Mouse (Mus musculus): Measurements from ENCODE around the gene Cog6. TPM values are rescaled to one million over a fixed set of nuclear protein-coding genes. Genes with fewer than 3 reads are reported as not detected.

The Cog6 gene
- polyA plus RNA-seq, 1 experiment from 2014 or later = 61.4 TPM

GRCm38 (mm10) chr3:52983772-52984171 is 33.3 kb downstream of the Cog6 start:
- no peaks in the 10 kb centered on the region for H3K9me3 ChIP-seq (ENCODE audit: control insufficient read depth, low read length)
- H3K36me3 ChIP-seq (ENCODE audit: control insufficient read depth, insufficient read depth, low read length) = peaks cover 52% of the 10 kb centered on the region
- no peaks in the 10 kb centered on the region for H3K27me3 ChIP-seq (ENCODE audit: control insufficient read depth, insufficient read depth, low read length)
- peak overlapping the region; percentile 56 for H3K4me2 ChIP-seq (ENCODE audit: low read length)
- peak; percentile 42; the same call in 1 of the 2 replicates for ATAC-seq (ENCODE audit: insufficient number of reproducible peaks, insufficient read depth, low FRiP score, low read depth)
- no peak overlapping the region for H3K4me3 ChIP-seq (ENCODE audit: control insufficient read depth in 1 of 2, insufficient read depth in 1 of 2, low read depth in 1 of 2, low read length in 2 of 2)
- H3K27ac ChIP-seq (replicated peaks in 1 of 2; ENCODE audit: control insufficient read depth in 1 of 2, insufficient read depth in 1 of 2, low read depth in 2 of 2, low read length in 2 of 2) = peak overlapping the region; percentile 80 to 92
- H3K4me1 ChIP-seq (ENCODE audit: control insufficient read depth in 2 of 2, insufficient read depth in 2 of 2, low read length in 2 of 2) = peaks cover 12 to 29% of the 10 kb centered on the region in 2 experiments
- H3K9ac ChIP-seq (ENCODE audit: low read length) = peak overlapping the region; percentile 61
- 46% methylated on average over 3 of the region's 3 CpGs for WGBS

GRCm38 (mm10) chr3:52982993-52983392 is 34.0 kb downstream of the Cog6 start:
- H3K27me3 ChIP-seq (ENCODE audit: control insufficient read depth, insufficient read depth, low read length) = no peaks in the 10 kb centered on the region
- ATAC-seq (ENCODE audit: insufficient number of reproducible peaks, insufficient read depth, low FRiP score, low read depth) = no peak
- peaks cover 44% of the 10 kb centered on the region for H3K36me3 ChIP-seq (ENCODE audit: control insufficient read depth, insufficient read depth, low read length)
- peaks cover 12 to 29% of the 10 kb centered on the region in 2 experiments for H3K4me1 ChIP-seq (ENCODE audit: control insufficient read depth in 2 of 2, insufficient read depth in 2 of 2, low read length in 2 of 2)
- no peak overlapping the region for H3K4me2 ChIP-seq (ENCODE audit: low read length)
- H3K9ac ChIP-seq (ENCODE audit: low read length) = no peak overlapping the region
- no peak overlapping the region for H3K4me3 ChIP-seq (ENCODE audit: control insufficient read depth in 1 of 2, insufficient read depth in 1 of 2, low read depth in 1 of 2, low read length in 2 of 2)
- H3K27ac ChIP-seq (replicated peaks in 1 of 2; ENCODE audit: control insufficient read depth in 1 of 2, insufficient read depth in 1 of 2, low read depth in 2 of 2, low read length in 2 of 2) = peak overlapping the region; percentile 71 to 92
- H3K9me3 ChIP-seq (ENCODE audit: control insufficient read depth, low read length) = no peaks in the 10 kb centered on the region
- 48% methylated on average over 10 of the region's 10 CpGs for WGBS

DNA sequence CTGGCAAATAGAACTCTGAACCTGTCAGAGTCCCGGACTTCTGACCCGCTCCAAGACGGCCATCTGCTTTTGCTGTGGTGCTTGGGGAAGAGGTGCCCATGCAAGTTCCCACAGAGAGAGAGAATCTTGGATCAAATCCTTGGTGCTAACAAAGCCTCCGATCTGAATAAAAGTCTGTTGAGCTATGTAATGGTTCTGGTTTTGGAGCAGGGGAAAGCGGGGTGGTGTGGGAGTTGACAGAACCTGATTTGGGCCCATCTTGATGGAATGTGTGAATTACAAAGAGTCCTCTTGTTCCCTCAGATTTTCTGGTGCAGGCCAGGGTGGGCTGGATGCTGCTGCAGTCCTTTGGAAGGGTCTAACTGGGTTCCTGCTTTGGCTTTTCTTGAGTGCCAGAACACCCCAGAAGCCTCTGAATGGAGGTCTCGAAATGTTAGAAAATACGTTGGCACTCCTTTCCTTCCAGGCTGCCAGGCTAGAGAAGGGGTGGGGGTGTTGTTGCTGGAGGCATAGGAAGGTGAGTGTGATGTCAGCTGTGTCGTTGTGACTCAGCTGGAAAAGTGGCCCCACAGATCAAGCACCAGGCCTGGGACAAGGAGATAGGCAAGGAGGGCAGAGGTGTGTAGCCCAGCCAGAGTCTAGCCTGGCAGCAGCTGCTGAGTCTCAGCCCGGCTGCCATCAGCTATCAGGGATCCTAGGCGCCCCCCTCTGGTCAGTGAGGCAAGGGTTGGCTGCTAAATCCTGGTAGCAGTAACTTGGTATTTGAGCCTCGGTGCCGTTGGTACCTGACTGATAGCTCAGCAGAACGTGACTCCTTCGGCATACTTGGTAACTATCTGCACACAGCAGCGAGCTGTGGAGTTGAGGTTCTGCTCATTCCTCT is 42.1 kb downstream of the Cog6 start:
- H3K4me3 ChIP-seq (ENCODE audit: control insufficient read depth in 1 of 2, insufficient read depth in 1 of 2, low read depth in 1 of 2, low read length in 2 of 2) = no peak overlapping the region
- H3K27ac ChIP-seq (replicated peaks in 1 of 2; ENCODE audit: control insufficient read depth in 1 of 2, insufficient read depth in 1 of 2, low read depth in 2 of 2, low read length in 2 of 2) = peak overlapping the region in 1 of 2 experiments; percentile 52; a peak in 1 of 4 replicates
- peak overlapping the region; percentile 21; the same call in 1 of the 2 replicates for H3K9ac ChIP-seq (ENCODE audit: low read length)
- no peaks in the 10 kb centered on the region for H3K9me3 ChIP-seq (ENCODE audit: control insufficient read depth, low read length)
- no peaks in the 10 kb centered on the region for H3K27me3 ChIP-seq (ENCODE audit: control insufficient read depth, insufficient read depth, low read length)
- whole genome bisulfite sequencing = 36% methylated on average over 15 of the region's 15 CpGs
- no peaks in the 10 kb centered on the region for H3K36me3 ChIP-seq (ENCODE audit: control insufficient read depth, insufficient read depth, low read length)
- H3K4me2 ChIP-seq (ENCODE audit: low read length) = no peak overlapping the region
- H3K4me1 ChIP-seq (ENCODE audit: control insufficient read depth in 2 of 2, insufficient read depth in 2 of 2, low read length in 2 of 2) = peaks cover 6 to 12% of the 10 kb centered on the region in 2 experiments
- ATAC-seq (ENCODE audit: insufficient number of reproducible peaks, insufficient read depth, low FRiP score, low read depth) = peak; percentile 64; the same call in 1 of the 2 replicates

DNA sequence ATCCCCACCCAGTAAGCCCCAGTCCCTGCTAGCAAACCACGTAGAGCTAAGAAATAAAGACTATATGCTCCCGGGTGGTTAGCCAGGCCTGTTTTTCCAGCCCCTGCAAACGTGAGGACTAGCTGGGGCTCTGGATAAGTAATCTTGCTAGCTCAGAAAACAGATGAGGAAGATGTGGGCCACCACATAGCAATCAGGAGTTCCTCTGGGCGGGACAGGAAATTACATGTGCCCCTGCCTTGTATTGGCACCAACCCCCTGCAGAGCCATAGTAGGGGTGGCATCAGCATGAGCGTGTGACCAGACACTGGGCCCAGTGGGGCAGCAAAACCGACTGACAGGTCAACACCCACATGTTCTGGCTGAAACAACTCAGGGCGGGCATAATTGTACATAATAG is 44.1 kb downstream of the Cog6 start:
- no peak overlapping the region for H3K4me3 ChIP-seq (ENCODE audit: control insufficient read depth in 1 of 2, insufficient read depth in 1 of 2, low read depth in 1 of 2, low read length in 2 of 2)
- peaks cover 6 to 12% of the 10 kb centered on the region in 2 experiments for H3K4me1 ChIP-seq (ENCODE audit: control insufficient read depth in 2 of 2, insufficient read depth in 2 of 2, low read length in 2 of 2)
- H3K27me3 ChIP-seq (ENCODE audit: control insufficient read depth, insufficient read depth, low read length) = no peaks in the 10 kb centered on the region
- ATAC-seq (ENCODE audit: insufficient number of reproducible peaks, insufficient read depth, low FRiP score, low read depth) = no peak
- no peaks in the 10 kb centered on the region for H3K9me3 ChIP-seq (ENCODE audit: control insufficient read depth, low read length)
- no peak overlapping the region for H3K9ac ChIP-seq (ENCODE audit: low read length)
- 82% methylated on average over 7 of the region's 7 CpGs for WGBS
- H3K27ac ChIP-seq (replicated peaks in 1 of 2; ENCODE audit: control insufficient read depth in 1 of 2, insufficient read depth in 1 of 2, low read depth in 2 of 2, low read length in 2 of 2) = no peak overlapping the region
- no peaks in the 10 kb centered on the region for H3K36me3 ChIP-seq (ENCODE audit: control insufficient read depth, insufficient read depth, low read length)
- H3K4me2 ChIP-seq (ENCODE audit: low read length) = no peak overlapping the region

GRCm38 (mm10) chr3:52967046-52967445 is 50.0 kb downstream of the Cog6 start:
- Histone ChIP-seq H3K9ac (ENCODE audit: low read length) (no peak overlapping the region), H3K4me3 (ENCODE audit: control insufficient read depth in 1 of 2, insufficient read depth in 1 of 2, low read depth in 1 of 2, low read length in 2 of 2) (no peak overlapping the region), H3K9me3 (ENCODE audit: control insufficient read depth, low read length) (no peaks in the 10 kb centered on the region), H3K27ac (replicated peaks in 1 of 2; ENCODE audit: control insufficient read depth in 1 of 2, insufficient read depth in 1 of 2, low read depth in 2 of 2, low read length in 2 of 2) (no peak overlapping the region), H3K4me2 (ENCODE audit: low read length) (no peak overlapping the region), H3K27me3 (ENCODE audit: control insufficient read depth, insufficient read depth, low read length) (no peaks in the 10 kb centered on the region), H3K36me3 (ENCODE audit: control insufficient read depth, insufficient read depth, low read length) (no peaks in the 10 kb centered on the region), H3K4me1 (ENCODE audit: control insufficient read depth in 2 of 2, insufficient read depth in 2 of 2, low read length in 2 of 2) (peaks cover 4% of the 10 kb centered on the region in 2 experiments)
- WGBS = 81% methylated on average over 5 of the region's 5 CpGs
- no peak for ATAC-seq (ENCODE audit: insufficient number of reproducible peaks, insufficient read depth, low FRiP score, low read depth)

DNA sequence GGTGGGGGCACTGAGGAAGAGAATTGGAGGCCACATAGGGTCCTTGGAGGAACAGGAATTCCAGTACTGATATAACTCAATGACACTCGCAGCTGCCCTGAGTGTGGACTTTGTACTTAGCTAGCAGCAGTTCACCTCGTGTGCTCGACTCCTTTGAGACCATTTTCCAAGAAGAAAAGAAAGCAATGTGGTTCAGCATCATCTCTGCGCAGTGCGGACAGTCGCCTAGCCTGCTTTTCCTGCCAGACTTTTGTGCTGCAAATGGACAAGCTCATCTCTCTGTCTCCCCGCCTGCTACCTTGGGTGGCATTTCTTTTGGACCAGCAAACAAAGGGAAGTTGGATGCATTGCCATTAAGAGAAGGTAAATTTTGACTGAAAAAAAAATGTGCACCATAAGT is 52.8 kb downstream of the Cog6 start:
- H3K9ac ChIP-seq (ENCODE audit: low read length) = no peak overlapping the region
- 59% methylated on average over 7 of the region's 7 CpGs for WGBS
- ATAC-seq (ENCODE audit: insufficient number of reproducible peaks, insufficient read depth, low FRiP score, low read depth) = no peak
- H3K27me3 ChIP-seq (ENCODE audit: control insufficient read depth, insufficient read depth, low read length) = no peaks in the 10 kb centered on the region
- peaks cover 4% of the 10 kb centered on the region in 2 experiments for H3K4me1 ChIP-seq (ENCODE audit: control insufficient read depth in 2 of 2, insufficient read depth in 2 of 2, low read length in 2 of 2)
- no peak overlapping the region for H3K4me2 ChIP-seq (ENCODE audit: low read length)
- H3K9me3 ChIP-seq (ENCODE audit: control insufficient read depth, low read length) = peaks cover 4% of the 10 kb centered on the region; the same call in 1 of the 2 replicates
- no peak overlapping the region for H3K4me3 ChIP-seq (ENCODE audit: control insufficient read depth in 1 of 2, insufficient read depth in 1 of 2, low read depth in 1 of 2, low read length in 2 of 2)
- H3K27ac ChIP-seq (replicated peaks in 1 of 2; ENCODE audit: control insufficient read depth in 1 of 2, insufficient read depth in 1 of 2, low read depth in 2 of 2, low read length in 2 of 2) = no peak overlapping the region
- no peaks in the 10 kb centered on the region for H3K36me3 ChIP-seq (ENCODE audit: control insufficient read depth, insufficient read depth, low read length)

GRCm38 (mm10) chr3:52963441-52963840 is 53.6 kb downstream of the Cog6 start:
- peaks cover 4% of the 10 kb centered on the region; the same call in 1 of the 2 replicates for H3K9me3 ChIP-seq (ENCODE audit: control insufficient read depth, low read length)
- peaks cover 7 to 8% of the 10 kb centered on the region in 2 experiments for H3K4me1 ChIP-seq (ENCODE audit: control insufficient read depth in 2 of 2, insufficient read depth in 2 of 2, low read length in 2 of 2)
- no peak overlapping the region for H3K4me2 ChIP-seq (ENCODE audit: low read length)
- H3K4me3 ChIP-seq (ENCODE audit: control insufficient read depth in 1 of 2, insufficient read depth in 1 of 2, low read depth in 1 of 2, low read length in 2 of 2) = no peak overlapping the region
- H3K27me3 ChIP-seq (ENCODE audit: control insufficient read depth, insufficient read depth, low read length) = no peaks in the 10 kb centered on the region
- no peaks in the 10 kb centered on the region for H3K36me3 ChIP-seq (ENCODE audit: control insufficient read depth, insufficient read depth, low read length)
- 87% methylated on average over 8 of the region's 8 CpGs for WGBS
- no peak overlapping the region for H3K9ac ChIP-seq (ENCODE audit: low read length)
- no peak for ATAC-seq (ENCODE audit: insufficient number of reproducible peaks, insufficient read depth, low FRiP score, low read depth)
- H3K27ac ChIP-seq (replicated peaks in 1 of 2; ENCODE audit: control insufficient read depth in 1 of 2, insufficient read depth in 1 of 2, low read depth in 2 of 2, low read length in 2 of 2) = no peak overlapping the region
